Mouse (Mus musculus) kidney, embryonic 15.5 days (tissue): ENCODE measurements around the gene Plekhg3. TPM values are rescaled to one million over a fixed set of nuclear protein-coding genes. Genes with fewer than 3 reads are reported as not detected.

Experiments used
- ATAC-seq: fragments of 200-750 bp; cut with Nextera tagmentation; replicated peaks from 2 replicates; pipeline ENCODE4 v1.8.0; 2017; ENCODE audit warnings: moderate TSS enrichment; ENCODE audit not compliant: low FRiP score
- H3K27ac ChIP-seq: fragments of 300-500 bp; sonication (generic); 2 replicates; pipeline ENCODE4 v1.5.1; 2015; ENCODE audit warnings: mild to moderate bottlenecking, inconsistent platforms
- H3K27me3 ChIP-seq: fragments of 300-500 bp; sonication (generic); 2 replicates; pipeline ENCODE4 v1.6.1; 2015; ENCODE audit warnings: inconsistent platforms
- H3K36me3 ChIP-seq: fragments of 300-500 bp; sonication (generic); 2 replicates; pipeline ENCODE4 v1.6.1; 2015; ENCODE audit warnings: inconsistent platforms
- H3K4me1 ChIP-seq: fragments of 300-500 bp; sonication (generic); 2 replicates; pipeline ENCODE4 v1.6.1; 2015; ENCODE audit warnings: inconsistent platforms
- H3K4me2 ChIP-seq: fragments of 300-500 bp; sonication (generic); 2 replicates; pipeline ENCODE4 v1.6.1; 2015; ENCODE audit warnings: moderate library complexity, mild to moderate bottlenecking, inconsistent platforms
- H3K4me3 ChIP-seq: fragments of 300-500 bp; sonication (generic); replicated peaks from 2 replicates; pipeline ENCODE4 v1.5.1; 2015; ENCODE audit warnings: mild to moderate bottlenecking, inconsistent platforms
- H3K9ac ChIP-seq: fragments of 300-500 bp; sonication (generic); 2 replicates; pipeline ENCODE4 v1.6.1; 2015; ENCODE audit warnings: mild to moderate bottlenecking, inconsistent platforms
- H3K9me3 ChIP-seq: fragments of 300-500 bp; sonication (generic); replicated peaks from 2 replicates; pipeline ENCODE4 v1.6.1; 2016; ENCODE audit warnings: inconsistent platforms
- WGBS: fragments of 180-500 bp; shearing (Covaris S2); methylation state at CpG from one replicate; pipeline ENCODE4 v1.1.7; 2015; ENCODE audit warnings: mixed read lengths; 5-methylcytosine and 5-hydroxymethylcytosine counted together
- polyA plus RNA-seq: library from polyadenylated mRNA; unstranded; fragments of >200 nt; fragmentation: Nextera tagmentation; extraction: Ambion mirVana; gene quantifications from 2 replicates; pipeline ENCODE4 v1.2.1, GENCODE M21; 2015

The Plekhg3 gene
- polyA plus RNA-seq, 1 experiment from 2014 or later: 18.2 TPM

DNA sequence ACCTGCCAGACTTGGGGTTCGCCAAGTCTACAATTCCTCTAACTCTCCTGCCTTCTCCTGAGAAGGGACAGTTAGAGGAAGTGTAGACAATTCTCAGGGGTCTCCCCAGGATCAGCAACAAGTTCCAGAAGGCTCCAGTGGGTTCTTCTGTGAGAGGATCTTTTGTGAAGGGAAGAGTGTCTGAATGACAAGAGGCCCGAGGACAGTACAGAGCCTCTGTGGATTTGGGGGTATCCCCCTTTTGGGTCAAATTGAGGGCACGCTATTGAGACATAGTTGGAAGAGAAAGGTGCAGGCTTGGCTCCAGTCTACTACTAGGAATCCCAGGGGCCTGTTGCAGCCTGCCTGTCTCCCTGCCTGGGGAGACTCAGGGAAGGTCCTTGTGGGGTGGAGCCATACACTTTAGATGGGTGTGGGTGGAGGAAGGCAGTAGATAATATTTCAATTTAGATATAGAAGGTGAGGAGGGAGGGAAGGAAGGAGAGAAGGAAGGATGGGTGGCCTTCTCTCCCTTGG, 24.2 kb downstream of the Plekhg3 start:
- no peak overlapping the region for H3K27ac ChIP-seq
- peaks cover 82% of the 10 kb centered on the region for H3K4me1 ChIP-seq
- 85% methylated on average over 3 of the region's 3 CpGs for WGBS
- no peak overlapping the region for H3K4me3 ChIP-seq
- no peak overlapping the region for H3K9ac ChIP-seq
- no peaks in the 10 kb centered on the region for H3K27me3 ChIP-seq
- no peak for ATAC-seq
- no peak overlapping the region for H3K4me2 ChIP-seq
- peaks cover 1% of the 10 kb centered on the region for H3K36me3 ChIP-seq
- H3K9me3 ChIP-seq: no peaks in the 10 kb centered on the region

DNA sequence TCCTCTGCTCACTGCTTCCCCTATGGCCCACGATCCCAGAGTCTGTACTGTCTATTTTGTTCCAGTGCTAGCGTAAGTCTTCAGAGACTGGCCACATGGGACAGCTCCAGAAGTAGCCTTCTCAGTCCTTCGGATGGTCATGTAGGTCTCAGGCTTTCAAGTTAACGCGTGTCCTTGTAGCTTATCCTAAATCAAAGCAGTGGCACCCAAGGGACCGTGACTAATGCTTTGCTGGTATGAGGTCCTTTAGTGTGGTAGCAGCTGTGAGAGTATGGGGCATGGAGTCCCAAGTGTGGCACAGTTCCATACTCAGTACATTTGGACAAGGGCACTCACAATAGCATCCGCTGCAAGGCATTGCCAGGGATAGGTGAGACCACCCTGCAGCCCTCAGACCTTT, 25.5 kb downstream of the Plekhg3 start:
- peaks cover 14% of the 10 kb centered on the region for H3K36me3 ChIP-seq
- peak overlapping the region; percentile 72 for H3K27ac ChIP-seq
- H3K9me3 ChIP-seq: no peaks in the 10 kb centered on the region
- H3K4me3 ChIP-seq: no peak overlapping the region
- H3K4me2 ChIP-seq: no peak overlapping the region
- WGBS: 56% methylated on average over 7 of the region's 7 CpGs
- no peak for ATAC-seq
- no peak overlapping the region for H3K9ac ChIP-seq
- no peaks in the 10 kb centered on the region for H3K27me3 ChIP-seq
- peaks cover 73% of the 10 kb centered on the region for H3K4me1 ChIP-seq

DNA sequence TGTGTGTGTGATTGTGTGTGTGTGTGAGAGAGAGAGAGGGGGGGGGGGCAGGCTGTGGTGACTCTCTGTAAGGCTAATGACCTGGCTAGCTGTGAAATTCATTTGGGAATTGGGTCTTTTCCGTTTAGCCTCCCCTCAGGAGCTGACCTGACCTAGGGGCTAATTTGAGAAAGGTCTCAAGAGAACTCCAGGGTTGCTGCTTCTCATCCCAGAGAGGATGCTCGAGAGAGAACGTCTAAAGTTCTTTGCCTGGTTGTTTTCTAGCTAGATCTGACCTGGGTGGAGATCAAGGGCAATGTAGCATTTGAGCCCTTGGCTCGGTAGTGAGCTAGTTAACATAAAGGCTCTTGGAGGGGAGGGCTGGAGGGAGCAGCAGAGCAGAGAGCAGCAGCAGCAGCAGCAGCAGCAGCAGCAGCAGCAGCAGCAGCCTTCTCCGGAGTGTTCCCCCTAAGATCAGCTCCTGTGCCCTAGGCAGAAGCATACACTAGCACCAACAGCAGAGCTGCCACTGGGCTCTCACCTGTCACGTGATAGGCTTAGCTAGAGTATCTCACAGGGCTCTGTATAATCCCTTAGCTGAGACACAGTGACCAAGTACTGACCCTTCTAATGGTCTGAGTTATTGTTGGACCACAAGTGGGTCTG, 26.2 kb downstream of the Plekhg3 start:
- peak; percentile 23 for ATAC-seq
- Histone ChIP-seq H3K9me3 (no peaks in the 10 kb centered on the region), H3K4me1 (peaks cover 66% of the 10 kb centered on the region), H3K36me3 (peaks cover 19% of the 10 kb centered on the region), H3K9ac (no peak overlapping the region), H3K4me2 (0 out of 2 replicates have a peak overlapping the region, but pooled peaks have one; percentile 13), H3K27me3 (no peaks in the 10 kb centered on the region), H3K4me3 (no peak overlapping the region), H3K27ac (peak overlapping the region; percentile 72)
- 17% methylated on average over 6 of the region's 6 CpGs for WGBS

DNA sequence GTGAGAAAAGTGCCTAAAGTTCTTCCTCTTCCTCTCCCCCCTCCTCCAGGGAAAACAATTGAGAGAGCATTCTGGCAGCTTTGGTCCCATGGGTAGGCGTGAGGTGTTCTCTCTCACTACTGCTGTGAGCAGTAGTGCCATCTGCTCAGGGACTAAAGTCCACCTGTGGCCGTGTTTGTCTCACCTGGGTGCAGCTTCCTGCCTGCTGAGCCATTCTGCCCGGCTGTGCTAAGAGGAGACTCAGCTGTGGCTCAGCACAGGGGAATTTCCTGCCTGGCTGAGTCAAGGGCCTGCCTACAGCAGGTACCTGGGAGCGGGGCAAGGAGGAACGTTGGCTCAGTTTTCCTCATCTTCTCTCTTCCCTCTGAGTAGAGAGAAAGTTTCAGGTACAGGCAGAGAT, 27.5 kb downstream of the Plekhg3 start:
- Histone ChIP-seq H3K9ac (no peak overlapping the region), H3K4me2 (no peak overlapping the region), H3K27me3 (no peaks in the 10 kb centered on the region), H3K36me3 (peaks cover 32% of the 10 kb centered on the region), H3K4me1 (peaks cover 53% of the 10 kb centered on the region), H3K27ac (peak overlapping the region; percentile 72), H3K4me3 (no peak overlapping the region), H3K9me3 (no peaks in the 10 kb centered on the region)
- ATAC-seq: 0 out of 2 replicates have a peak, but pooled peaks have one; percentile 26
- WGBS: 63% methylated on average over 5 of the region's 5 CpGs

DNA sequence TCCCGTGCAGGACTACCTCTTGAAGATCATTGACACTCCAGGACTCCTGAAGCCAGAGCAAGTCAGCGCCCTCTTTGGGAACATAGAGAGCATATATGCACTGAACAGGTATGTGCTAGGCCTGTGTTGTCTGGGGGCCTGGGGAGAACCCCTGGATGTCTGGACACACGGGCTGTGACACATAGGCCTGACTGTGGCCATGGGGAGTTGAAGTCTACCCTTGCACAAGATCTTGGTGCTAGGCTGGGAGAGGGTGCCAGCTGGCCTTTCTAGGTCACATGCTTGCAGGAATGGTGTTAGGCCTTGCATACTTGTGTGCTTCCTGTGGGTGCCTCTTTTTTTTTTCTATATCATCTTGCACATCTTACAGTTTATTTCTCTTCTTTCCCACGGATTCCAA, 31.5 kb downstream of the Plekhg3 start:
- Histone ChIP-seq H3K9me3 (no peaks in the 10 kb centered on the region), H3K4me1 (peaks cover 13% of the 10 kb centered on the region), H3K9ac (no peak overlapping the region), H3K4me2 (no peak overlapping the region), H3K4me3 (no peak overlapping the region), H3K36me3 (peaks cover 72% of the 10 kb centered on the region), H3K27me3 (no peaks in the 10 kb centered on the region), H3K27ac (no peak overlapping the region)
- WGBS: 91% methylated on average over 4 of the region's 4 CpGs
- ATAC-seq: no peak

DNA sequence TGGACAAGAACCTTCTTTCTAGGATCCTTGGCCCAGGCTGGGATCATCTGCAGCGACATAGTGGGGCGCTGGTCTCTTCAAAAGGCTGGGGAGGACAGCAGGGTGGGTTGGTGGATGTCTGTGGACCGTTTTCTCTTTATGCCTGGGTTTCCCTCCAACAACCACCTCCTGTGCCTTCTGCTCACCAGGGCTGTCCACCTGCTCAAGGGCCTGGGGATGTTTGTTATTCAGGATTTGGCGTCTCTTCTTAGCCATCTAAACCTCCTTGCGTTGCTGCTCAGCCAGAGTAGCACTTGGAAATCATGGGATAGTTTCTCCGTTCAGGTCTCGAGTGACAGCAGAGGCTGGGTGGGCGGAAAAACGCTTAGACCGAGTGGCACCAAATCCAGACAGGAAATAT, 35.6 kb downstream of the Plekhg3 start:
- Histone ChIP-seq H3K36me3 (peaks cover 67% of the 10 kb centered on the region), H3K4me1 (peaks cover 13% of the 10 kb centered on the region), H3K9ac (no peak overlapping the region), H3K27ac (no peak overlapping the region), H3K4me3 (no peak overlapping the region), H3K9me3 (no peaks in the 10 kb centered on the region), H3K27me3 (no peaks in the 10 kb centered on the region), H3K4me2 (no peak overlapping the region)
- WGBS: 76% methylated on average over 10 of the region's 10 CpGs
- ATAC-seq: no peak

DNA sequence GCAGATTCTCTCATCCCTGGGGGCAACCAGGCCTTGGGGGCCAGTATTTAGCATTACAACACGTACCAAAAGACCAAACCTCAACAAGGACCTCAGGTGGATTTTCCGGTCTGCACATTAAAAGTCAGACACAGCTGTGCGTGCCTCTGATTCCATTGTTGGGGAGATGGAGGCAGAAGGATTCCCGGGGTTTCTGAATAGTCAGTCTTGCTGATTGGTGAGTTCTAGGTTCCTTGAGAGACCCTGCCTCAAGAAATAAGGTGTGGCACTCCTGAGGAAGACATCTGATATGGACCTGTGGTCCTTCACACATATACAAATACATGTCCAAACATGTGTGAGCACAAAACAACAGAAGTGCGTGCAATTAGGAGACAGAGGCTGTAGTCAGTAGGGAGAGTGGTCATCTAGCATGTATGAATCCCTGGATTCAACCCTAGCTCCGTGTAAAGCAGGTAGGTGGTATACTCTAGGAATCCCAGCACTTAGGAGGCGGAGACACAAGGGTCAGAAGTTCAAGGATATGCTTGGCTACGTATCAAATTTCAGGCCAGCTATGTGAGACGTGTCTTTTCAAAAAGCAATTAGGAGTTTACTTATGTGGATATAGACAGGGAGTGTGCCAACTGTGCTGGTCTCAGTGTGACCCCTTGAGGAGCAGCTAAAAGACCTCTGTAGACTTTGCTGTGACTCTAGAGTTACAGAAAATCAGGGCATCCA, 39.7 kb downstream of the Plekhg3 start:
- no peaks in the 10 kb centered on the region for H3K27me3 ChIP-seq
- peaks cover 40% of the 10 kb centered on the region for H3K4me1 ChIP-seq
- H3K9me3 ChIP-seq: no peaks in the 10 kb centered on the region
- H3K9ac ChIP-seq: no peak overlapping the region
- H3K4me2 ChIP-seq: no peak overlapping the region
- H3K27ac ChIP-seq: peak overlapping the region; percentile 94
- WGBS: 65% methylated on average over 9 of the region's 9 CpGs
- no peak overlapping the region for H3K4me3 ChIP-seq
- peaks cover 47% of the 10 kb centered on the region for H3K36me3 ChIP-seq
- ATAC-seq: no peak

DNA sequence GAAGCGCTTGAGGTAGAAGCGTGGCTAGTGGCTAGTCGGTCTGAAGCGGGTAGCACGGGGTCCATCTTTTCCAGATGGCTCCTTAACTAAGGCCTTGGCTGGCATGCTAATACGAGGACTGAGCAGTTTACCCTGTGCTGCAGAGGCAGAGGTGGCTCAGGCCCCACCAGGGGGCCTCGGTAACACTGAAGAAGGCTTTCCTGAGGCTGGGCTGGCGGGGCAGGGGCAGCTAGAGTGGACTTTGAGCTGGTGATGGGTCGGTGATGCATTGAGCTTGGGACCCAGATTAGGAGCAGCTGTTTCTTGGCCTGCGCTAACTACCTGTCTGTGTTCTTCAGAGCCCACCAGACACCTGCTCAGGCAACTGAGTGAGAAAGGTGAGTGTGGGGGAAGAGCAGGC, 40.6 kb downstream of the Plekhg3 start:
- Histone ChIP-seq H3K9ac (no peak overlapping the region), H3K4me1 (peaks cover 40% of the 10 kb centered on the region), H3K27me3 (no peaks in the 10 kb centered on the region), H3K4me2 (no peak overlapping the region), H3K9me3 (no peaks in the 10 kb centered on the region), H3K4me3 (no peak overlapping the region), H3K36me3 (peaks cover 47% of the 10 kb centered on the region), H3K27ac (peak overlapping the region; percentile 94)
- 79% methylated on average over 10 of the region's 10 CpGs for WGBS
- peak; percentile 49 for ATAC-seq

DNA sequence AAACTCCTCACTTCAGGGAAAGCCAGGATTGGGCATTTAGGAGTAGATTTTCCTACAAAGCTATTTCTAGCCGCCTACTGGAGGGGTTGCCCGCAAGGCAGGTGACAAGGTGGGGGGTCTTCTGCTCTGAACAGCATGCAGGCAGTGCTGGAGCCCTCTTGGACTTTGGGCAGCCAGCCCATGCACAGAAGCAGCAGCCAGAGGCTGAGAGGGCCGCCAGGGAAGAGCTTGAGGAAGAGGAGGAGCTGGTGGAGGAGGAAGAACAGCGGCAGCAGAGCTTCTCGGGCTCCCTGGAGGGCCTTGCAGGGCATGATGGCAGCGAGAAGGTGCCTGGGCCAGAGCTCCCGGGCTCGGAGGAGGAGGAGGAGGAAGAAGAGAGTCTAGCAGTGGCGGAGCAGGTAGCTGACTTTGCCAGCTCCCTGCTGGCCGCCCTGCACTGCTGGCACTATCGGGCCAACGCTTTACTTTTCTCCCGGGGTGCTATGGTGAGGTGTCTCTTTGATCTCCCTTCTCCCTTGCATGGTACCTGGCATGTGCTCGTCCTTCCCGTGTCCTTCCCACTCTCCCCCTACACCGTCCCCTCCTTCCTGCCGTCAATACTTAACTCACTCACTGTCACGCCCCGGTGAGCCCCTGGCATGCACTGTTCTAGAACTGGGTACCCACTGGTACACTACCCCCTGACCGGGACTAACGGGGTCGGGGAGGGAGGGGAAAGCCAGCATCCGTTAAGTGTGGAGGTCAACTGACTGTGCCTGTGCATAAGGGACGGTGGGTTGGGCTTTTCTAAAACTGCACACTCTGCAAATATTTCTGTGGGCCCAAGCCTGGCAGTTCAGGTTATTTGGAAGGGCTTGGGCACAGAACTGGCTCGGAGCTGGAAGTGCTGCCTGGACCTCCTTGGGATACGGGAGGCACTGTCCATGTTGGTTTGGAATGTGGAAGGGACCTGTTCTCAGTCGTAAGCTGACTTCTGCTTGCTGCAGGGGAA, 41.9 kb downstream of the Plekhg3 start:
- peak; percentile 95 for ATAC-seq
- peaks cover 40% of the 10 kb centered on the region for H3K4me1 ChIP-seq
- WGBS: 50% methylated on average over 27 of the region's 27 CpGs
- no peaks in the 10 kb centered on the region for H3K9me3 ChIP-seq
- no peaks in the 10 kb centered on the region for H3K27me3 ChIP-seq
- peaks cover 47% of the 10 kb centered on the region for H3K36me3 ChIP-seq
- H3K27ac ChIP-seq: peak overlapping the region; percentile 94
- H3K9ac ChIP-seq: 0 out of 2 replicates have a peak overlapping the region, but pooled peaks have one; percentile 15
- H3K4me2 ChIP-seq: peak overlapping the region; percentile 43
- 0 out of 2 replicates have a peak overlapping the region, but pooled peaks have one; percentile 0 for H3K4me3 ChIP-seq

DNA sequence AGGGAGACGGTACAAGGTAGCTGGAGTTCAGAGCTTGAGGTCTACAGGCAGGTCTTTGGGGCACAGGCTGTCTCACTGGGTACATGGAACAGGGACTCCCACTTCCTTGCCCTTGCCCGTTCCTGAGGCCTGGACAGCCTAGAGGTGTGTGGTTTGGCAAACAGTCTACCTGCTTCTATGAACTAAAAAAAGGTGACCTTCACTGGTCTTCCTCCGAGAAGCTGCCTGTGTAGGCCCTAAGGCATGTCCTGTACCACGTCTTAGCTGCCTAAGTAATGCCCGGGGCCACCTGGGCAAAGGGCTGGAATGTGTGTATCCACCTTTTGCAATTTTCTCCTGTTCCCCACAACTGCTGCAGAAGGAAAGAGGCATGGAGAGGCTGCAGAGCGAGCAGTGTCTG, 42.7 kb downstream of the Plekhg3 start:
- Histone ChIP-seq H3K4me1 (peaks cover 44% of the 10 kb centered on the region), H3K9ac (0 out of 2 replicates have a peak overlapping the region, but pooled peaks have one; percentile 5), H3K4me2 (peak overlapping the region; percentile 25; the same call in 1 of the 2 replicates), H3K27ac (peak overlapping the region; percentile 94), H3K27me3 (no peaks in the 10 kb centered on the region), H3K9me3 (no peaks in the 10 kb centered on the region), H3K4me3 (0 out of 2 replicates have a peak overlapping the region, but pooled peaks have one; percentile 0), H3K36me3 (peaks cover 53% of the 10 kb centered on the region)
- WGBS: 91% methylated on average over 6 of the region's 6 CpGs
- no peak for ATAC-seq

DNA sequence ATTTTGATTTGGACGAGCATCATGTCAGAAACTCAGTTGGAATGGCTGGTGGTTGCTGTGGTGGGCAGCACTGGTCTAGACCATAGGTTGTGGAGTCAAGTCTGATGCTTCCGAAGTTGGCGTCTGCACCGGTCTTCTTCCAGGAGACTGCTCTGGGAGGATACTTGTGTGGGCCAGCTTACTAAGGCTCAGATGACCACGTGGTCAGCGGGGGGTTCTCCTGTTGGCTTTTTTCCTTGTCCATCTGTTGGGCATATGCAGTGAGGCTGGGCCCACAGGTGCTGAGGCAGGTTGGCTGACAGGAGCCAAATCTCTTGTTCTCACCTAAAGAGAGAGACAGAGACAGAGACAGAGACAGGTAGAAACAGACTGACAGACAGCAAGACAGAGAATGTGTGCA, 44.1 kb downstream of the Plekhg3 start:
- no peak overlapping the region for H3K4me2 ChIP-seq
- peaks cover 61% of the 10 kb centered on the region for H3K36me3 ChIP-seq
- H3K27me3 ChIP-seq: no peaks in the 10 kb centered on the region
- ATAC-seq: no peak
- peaks cover 44% of the 10 kb centered on the region for H3K4me1 ChIP-seq
- H3K27ac ChIP-seq: no peak overlapping the region
- H3K4me3 ChIP-seq: no peak overlapping the region
- no peak overlapping the region for H3K9ac ChIP-seq
- 90% methylated on average over 6 of the region's 6 CpGs for WGBS
- H3K9me3 ChIP-seq: no peaks in the 10 kb centered on the region
